Comparison of ENCODE assay signal across 8 mouse cellular contexts in genomic region chr11:84128943-84129798, GRCm38 (mm10). TPM values are rescaled to one million over a fixed set of nuclear protein-coding genes. Genes with fewer than 3 reads are reported as not detected.
DNase-seq lines count a peak whose midpoint lies in the region; ATAC-seq and TF ChIP-seq lines count a peak whose summit lies in the region.

Gene Tada2a, minus strand, starts transcription at chr11:84129600.
Gene Acaca, plus strand, starts transcription at chr11:84129672.

- TF ChIP-seq EP300 in heart, postnatal 0 days (IDR thresholded peaks at IDR 0.05; ENCODE audit: low read depth), result no peak

- H3K4me3 ChIP-seq in forebrain, embryonic 12.5 days (replicated peaks), result peak within 1 kb of the TSS; percentile 84
- peak within 1 kb of the TSS; percentile 98 for H3K4me3 ChIP-seq in heart, postnatal 0 days (ENCODE audit: low read depth, low read length)
- peak within 1 kb of the TSS; percentile 81 for H3K4me3 ChIP-seq in lung, adult 2 months (replicated peaks; ENCODE audit: extremely low read depth, low read depth, low read length)
- H3K4me3 ChIP-seq in neural tube, embryonic 15.5 days (replicated peaks), result peak within 1 kb of the TSS; percentile 63

- H3K36me3 ChIP-seq in forebrain, embryonic 12.5 days (replicated peaks), result peaks cover 29% of the 10 kb centered on the region
- peaks cover 28% of the 10 kb centered on the region for H3K36me3 ChIP-seq in heart, postnatal 0 days (replicated peaks; ENCODE audit: control insufficient read depth, insufficient read depth, low read length)
- H3K36me3 ChIP-seq in neural tube, embryonic 15.5 days, result peaks cover 22% of the 10 kb centered on the region

- TF ChIP-seq POLR2A in lung, adult 2 months (IDR thresholded peaks at IDR 0.05; ENCODE audit: borderline replicate concordance, extremely low read depth, low read depth, low read length), result peak; percentile 71; the same call in 1 of the 2 replicates

- peak within 1 kb of the TSS; percentile 65; the same call in 1 of the 2 replicates for H3K27ac ChIP-seq in forebrain, embryonic 12.5 days
- H3K27ac ChIP-seq in heart, postnatal 0 days (ENCODE audit: low read depth), result 0 out of 2 replicates have a peak within 1 kb of the TSS, but pooled peaks have one; percentile 48
- peak within 1 kb of the TSS; percentile 76 for H3K27ac ChIP-seq in neural tube, embryonic 15.5 days (replicated peaks)

- no peak for TF ChIP-seq CTCF in heart, postnatal 0 days (IDR thresholded peaks at IDR 0.05; ENCODE audit: low read depth)
- no peak for TF ChIP-seq CTCF in lung, adult 2 months (IDR thresholded peaks at IDR 0.05; ENCODE audit: insufficient read depth, low read length)

- peaks cover 10% of the 10 kb centered on the region; the same call in 1 of the 2 replicates for H3K4me1 ChIP-seq in forebrain, embryonic 12.5 days
- H3K4me1 ChIP-seq in heart, postnatal 0 days (ENCODE audit: control insufficient read depth, insufficient read depth), result no peaks in the 10 kb centered on the region
- H3K4me1 ChIP-seq in lung, adult 2 months (ENCODE audit: control insufficient read depth, insufficient read depth, low read length), result peaks cover 5% of the 10 kb centered on the region; the same call in 1 of the 2 replicates
- H3K4me1 ChIP-seq in neural tube, embryonic 15.5 days, result peaks cover 20% of the 10 kb centered on the region

- under 1% methylated on average over 59 of the region's 83 CpGs for WGBS in forebrain, embryonic 12.5 days
- WGBS in heart, postnatal 0 days, result 1% methylated on average over 67 of the region's 83 CpGs
- WGBS in lung, adult 2 months, result under 1% methylated on average over 83 of the region's 83 CpGs
- WGBS in neural tube, embryonic 15.5 days, result under 1% methylated on average over 67 of the region's 83 CpGs

- H3K9me3 ChIP-seq in forebrain, embryonic 12.5 days, result no peaks in the 10 kb centered on the region
- H3K9me3 ChIP-seq in heart, postnatal 0 days (replicated peaks; ENCODE audit: control insufficient read depth, low read length), result no peaks in the 10 kb centered on the region
- H3K9me3 ChIP-seq in neural tube, embryonic 15.5 days (replicated peaks), result no peaks in the 10 kb centered on the region

- H3K27me3 ChIP-seq in forebrain, embryonic 12.5 days, result no peaks in the 10 kb centered on the region
- no peaks in the 10 kb centered on the region for H3K27me3 ChIP-seq in heart, postnatal 0 days (ENCODE audit: control insufficient read depth, insufficient read depth, low read length)
- no peaks in the 10 kb centered on the region for H3K27me3 ChIP-seq in neural tube, embryonic 15.5 days (replicated peaks)

- ATAC-seq in forebrain, embryonic 12.5 days (ENCODE audit: low FRiP score), result peak; percentile 93
- peak; percentile 96 for ATAC-seq in heart, postnatal 0 days (ENCODE audit: insufficient read depth, low read depth)
- peak; percentile 94 for ATAC-seq in neural tube, embryonic 15.5 days (ENCODE audit: low FRiP score)

- peak within 1 kb of the TSS; percentile 62 for H3K4me2 ChIP-seq in forebrain, embryonic 12.5 days
- H3K4me2 ChIP-seq in heart, postnatal 0 days (ENCODE audit: low read depth, low read length), result peak within 1 kb of the TSS; percentile 85
- H3K4me2 ChIP-seq in neural tube, embryonic 15.5 days, result peak within 1 kb of the TSS; percentile 76

- peak within 1 kb of the TSS; percentile 87 for H3K9ac ChIP-seq in forebrain, embryonic 12.5 days
- peak within 1 kb of the TSS; percentile 85 for H3K9ac ChIP-seq in heart, postnatal 0 days (replicated peaks; ENCODE audit: low read depth, low read length)
- H3K9ac ChIP-seq in neural tube, embryonic 15.5 days (replicated peaks), result peak within 1 kb of the TSS; percentile 63

- DNase-seq in ES-CJ7 (ENCODE audit: low read depth, low spot score), result peak; percentile 89
- peak; percentile 68 for DNase-seq in c-Kit-positive CD71-positive TER-119-positive erythroid progenitor cells, embryonic 14.5 days (ENCODE audit: low spot score)
- DNase-seq in heart, postnatal 0 days (ENCODE audit: low spot score), result peak; percentile 61
- peak; percentile 85 to 89 for DNase-seq in kidney, postnatal 4 days
- peak; percentile 81 for DNase-seq in lung, adult 2 months
- DNase-seq in testis, postnatal 10 days (ENCODE audit: low spot score), result peak; percentile 88

RNA-seq across cellular contexts. Expression of gene Tada2a, which starts in this region (rescaled TPM):
- 36.9 and 37.4 TPM in 2 replicates for polyA plus RNA-seq in forebrain, embryonic 12.5 days (2016; fragmentation: Nextera tagmentation; extraction: Ambion mirVana)
- 2.2 and 4.3 TPM in 2 replicates for total RNA-seq in heart, postnatal 0 days (2014; rRNA removed; ENCODE audit: low replicate concordance)
- polyA plus RNA-seq in heart, postnatal 0 days (2015; fragmentation: Nextera tagmentation; extraction: Ambion mirVana), result 10.3 and 10.4 TPM in 2 replicates
- 4.5 and 6.8 TPM in 2 replicates for polyA plus RNA-seq in lung, adult 2 months (2012; rRNA removed)
- 27.1 and 28.4 TPM in 2 replicates for polyA plus RNA-seq in neural tube, embryonic 15.5 days (2015; fragmentation: Nextera tagmentation; extraction: Ambion mirVana)

RNA-seq across cellular contexts. Expression of gene Acaca, which starts in this region (rescaled TPM):
- 35.6 and 38.6 TPM in 2 replicates for polyA plus RNA-seq in forebrain, embryonic 12.5 days (2016; fragmentation: Nextera tagmentation; extraction: Ambion mirVana)
- 11.5 and 24.4 TPM in 2 replicates for total RNA-seq in heart, postnatal 0 days (2014; rRNA removed; ENCODE audit: low replicate concordance)
- 2.5 and 3.0 TPM in 2 replicates for polyA plus RNA-seq in heart, postnatal 0 days (2015; fragmentation: Nextera tagmentation; extraction: Ambion mirVana)
- polyA plus RNA-seq in lung, adult 2 months (2012; rRNA removed), result 25.1 and 34.5 TPM in 2 replicates
- polyA plus RNA-seq in neural tube, embryonic 15.5 days (2015; fragmentation: Nextera tagmentation; extraction: Ambion mirVana), result 19.2 and 22.9 TPM in 2 replicates

Comparison
In these comparisons a context has a peak if more than half of its experiments do, and no peak if none do; other contexts are left out.
1. Peak in every context shown above with its lines: DNase-seq, ATAC-seq, H3K4me3 ChIP-seq and H3K27ac ChIP-seq.